Mouse (Mus musculus): Measurements from ENCODE around the gene Fem1a.

Fem1a gene

GRCm38 (mm10) chr17:56279481-56280155, 23.0 kb downstream of the Fem1a start:
- DNase-seq: no peak

- no peak for DNase-seq
Observed at GRCm38 (mm10) chr17:56281193-56281592, 24.6 kb downstream of the Fem1a start.

GRCm38 (mm10) chr17:56282802-56283201, 26.2 kb downstream of the Fem1a start:
- no peak for DNase-seq

GRCm38 (mm10) chr17:56283316-56283715, 26.7 kb downstream of the Fem1a start:
- DNase-seq: peak; percentile 40

- DNase-seq: no peak
Observed at GRCm38 (mm10) chr17:56285995-56286394, 29.4 kb downstream of the Fem1a start.

GRCm38 (mm10) chr17:56287830-56288229, 31.2 kb downstream of the Fem1a start:
- peak; percentile 67 for DNase-seq

GRCm38 (mm10) chr17:56288866-56289265, 32.3 kb downstream of the Fem1a start:
- DNase-seq: no peak

GRCm38 (mm10) chr17:56289371-56290331, 33.0 kb downstream of the Fem1a start:
- DNase-seq: peak; percentile 78

GRCm38 (mm10) chr17:56290388-56291170, 34.0 kb downstream of the Fem1a start:
- DNase-seq: peak; percentile 98

- peak; percentile 96 for DNase-seq
Observed at GRCm38 (mm10) chr17:56291171-56291511, 34.5 kb downstream of the Fem1a start.

- no peak for DNase-seq
Observed at GRCm38 (mm10) chr17:56291826-56292475, 35.3 kb downstream of the Fem1a start.

GRCm38 (mm10) chr17:56292531-56293222, 36.1 kb downstream of the Fem1a start, which contains the start of gene Plin3:
Plin3 (minus strand) TSS chr17:56292873.
- DNase-seq: no peak

- DNase-seq: no peak
Observed at GRCm38 (mm10) chr17:56293291-56293690, 36.7 kb downstream of the Fem1a start.

GRCm38 (mm10) chr17:56294241-56294640, 37.6 kb downstream of the Fem1a start:
- DNase-seq: no peak

GRCm38 (mm10) chr17:56296201-56296600, 39.6 kb downstream of the Fem1a start:
- no peak for DNase-seq

GRCm38 (mm10) chr17:56298238-56298637, 41.6 kb downstream of the Fem1a start:
- no peak for DNase-seq

- DNase-seq: no peak
Observed at GRCm38 (mm10) chr17:56300186-56300585, 43.6 kb downstream of the Fem1a start, which contains the start of gene Arrdc5. Arrdc5 (minus strand) TSS chr17:56300286.

GRCm38 (mm10) chr17:56302363-56302996, 45.9 kb downstream of the Fem1a start:
- no peak for DNase-seq

GRCm38 (mm10) chr17:56303160-56303846, 46.7 kb downstream of the Fem1a start, which contains the start of gene Uhrf1:
Uhrf1 (plus strand) TSS chr17:56303321.
- peak; percentile 77 for DNase-seq

- DNase-seq: peak; percentile 97
Observed at GRCm38 (mm10) chr17:56303847-56304586, 47.4 kb downstream of the Fem1a start.

All from lung, postnatal 36 days (tissue).